Mouse (Mus musculus): ENCODE measurements around the gene Dip2c. TPM values are rescaled to one million over a fixed set of nuclear protein-coding genes. Genes with fewer than 3 reads are reported as not detected.

Gene Dip2c
- polyA plus RNA-seq, 1 experiment = 0.15 TPM

DNA sequence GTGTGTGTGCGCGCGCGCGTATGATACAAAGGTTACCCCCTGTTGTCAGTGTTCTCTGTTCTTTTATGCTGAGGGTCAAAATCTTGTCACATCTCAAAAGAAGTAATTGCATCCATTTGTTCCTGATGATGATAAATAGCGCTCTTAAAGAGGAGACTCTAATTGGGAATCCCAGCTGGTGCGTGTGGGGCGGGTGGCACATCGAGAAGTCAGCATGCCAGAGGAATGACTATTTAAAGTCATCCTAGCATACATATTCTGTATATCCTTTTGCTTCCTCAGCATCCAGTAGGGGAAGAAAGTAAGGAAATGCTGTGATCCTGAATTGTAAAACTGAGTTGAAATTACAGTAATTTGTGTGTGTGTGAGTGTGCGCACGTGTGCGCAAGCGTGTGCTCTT is 6.7 kb downstream of the Dip2c start:
- peaks cover 8% of the 10 kb centered on the region for H3K27me3 ChIP-seq (replicated peaks)
- H3K4me1 ChIP-seq = peaks cover 7% of the 10 kb centered on the region
- no peak for TF ChIP-seq FLI1 (IDR thresholded peaks at IDR 0.05; ENCODE audit: low read length)
- no peak for TF ChIP-seq GATA1 (IDR thresholded peaks at IDR 0.05; ENCODE audit: borderline replicate concordance, low read length)

DNA sequence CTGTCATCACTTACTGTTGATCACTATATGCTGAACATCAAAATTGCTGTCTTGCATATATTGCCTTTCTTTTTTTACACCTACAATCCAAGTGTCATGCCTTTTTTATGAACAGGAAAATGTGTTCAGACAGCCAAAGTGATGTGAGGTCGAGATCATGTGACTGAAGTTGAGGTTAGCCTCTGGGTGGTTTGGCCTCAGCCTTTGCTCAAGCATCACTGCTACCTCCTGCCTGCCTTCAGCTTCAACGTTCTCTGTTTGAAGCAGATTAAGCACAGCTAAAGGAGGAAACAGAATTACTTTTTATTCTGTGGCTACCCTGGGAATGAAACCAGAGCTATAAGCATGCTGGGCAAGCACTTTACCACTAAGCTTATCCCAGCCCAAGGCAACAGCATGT is 13.6 kb downstream of the Dip2c start:
- TF ChIP-seq GATA1 (IDR thresholded peaks at IDR 0.05; ENCODE audit: borderline replicate concordance, low read length) (no peak), FLI1 (IDR thresholded peaks at IDR 0.05; ENCODE audit: low read length) (no peak)
- no peaks in the 10 kb centered on the region for H3K36me3 ChIP-seq (replicated peaks; ENCODE audit: low read length)
- H3K9me3 ChIP-seq = no peaks in the 10 kb centered on the region
- peaks cover 6% of the 10 kb centered on the region for H3K4me1 ChIP-seq
- H3K27me3 ChIP-seq (replicated peaks) = no peaks in the 10 kb centered on the region
- H3K4me3 ChIP-seq (replicated peaks) = no peak overlapping the region

More for the DNA sequence above, 6.7 kb downstream of the Dip2c start:
- Histone ChIP-seq H3K4me3 (replicated peaks) (no peak overlapping the region), H3K9me3 (no peaks in the 10 kb centered on the region), H3K36me3 (replicated peaks; ENCODE audit: low read length) (no peaks in the 10 kb centered on the region)

DNA sequence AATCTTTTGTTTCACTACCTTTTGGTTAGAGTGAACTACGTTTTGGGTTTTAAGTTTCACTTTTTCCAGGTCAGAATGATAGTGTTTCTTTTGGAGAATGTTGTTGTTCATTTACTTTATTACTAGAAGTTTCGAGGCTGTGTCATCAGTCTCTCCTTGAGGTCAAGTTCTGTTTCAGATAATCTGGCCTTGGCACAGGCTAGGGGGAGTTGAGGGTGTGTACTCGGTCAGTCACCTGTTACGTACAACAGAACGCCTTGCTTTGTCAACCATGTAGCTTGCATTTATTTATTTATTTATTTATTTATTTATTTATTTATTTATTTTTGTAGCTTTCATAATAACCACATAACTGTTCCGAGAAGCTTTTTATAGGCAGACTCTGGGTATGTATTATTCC is 20.0 kb downstream of the Dip2c start:
- no peak for TF ChIP-seq GATA1 (IDR thresholded peaks at IDR 0.05; ENCODE audit: borderline replicate concordance, low read length)
- no peak for TF ChIP-seq FLI1 (IDR thresholded peaks at IDR 0.05; ENCODE audit: low read length)
- no peaks in the 10 kb centered on the region for H3K9me3 ChIP-seq
- H3K27me3 ChIP-seq (replicated peaks) = no peaks in the 10 kb centered on the region
- peaks cover 3% of the 10 kb centered on the region; the same call in 1 of the 2 replicates for H3K4me1 ChIP-seq
- no peaks in the 10 kb centered on the region for H3K36me3 ChIP-seq (replicated peaks; ENCODE audit: low read length)
- no peak overlapping the region for H3K4me3 ChIP-seq (replicated peaks)

DNA sequence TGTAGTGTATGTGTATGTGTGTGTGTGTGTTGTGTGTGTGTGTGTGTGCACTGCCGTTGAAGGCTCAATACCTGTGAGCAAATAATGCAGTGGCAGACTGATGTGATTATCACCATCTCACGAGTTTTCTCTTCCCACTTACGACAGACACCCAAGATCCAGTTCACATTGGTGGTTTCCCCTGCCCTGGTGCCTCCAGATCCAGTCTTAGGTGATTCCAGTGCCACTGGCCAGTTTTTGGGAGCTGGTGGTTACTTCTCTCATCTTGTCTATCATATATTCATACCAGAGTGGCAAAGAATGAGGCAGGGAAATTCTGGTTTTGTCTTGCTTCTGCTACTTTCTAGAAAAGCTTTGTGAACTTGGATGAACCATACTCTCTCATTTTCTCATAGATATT is 20.9 kb downstream of the Dip2c start:
- 0 out of 2 replicates have a peak, but pooled peaks cover 3% of the 10 kb centered on the region for H3K9me3 ChIP-seq
- no peak overlapping the region for H3K4me3 ChIP-seq (replicated peaks)
- peaks cover 3% of the 10 kb centered on the region; the same call in 1 of the 2 replicates for H3K4me1 ChIP-seq
- no peaks in the 10 kb centered on the region for H3K36me3 ChIP-seq (replicated peaks; ENCODE audit: low read length)
- no peaks in the 10 kb centered on the region for H3K27me3 ChIP-seq (replicated peaks)
- TF ChIP-seq FLI1 (IDR thresholded peaks at IDR 0.05; ENCODE audit: low read length) (no peak), GATA1 (IDR thresholded peaks at IDR 0.05; ENCODE audit: borderline replicate concordance, low read length) (no peak)

DNA sequence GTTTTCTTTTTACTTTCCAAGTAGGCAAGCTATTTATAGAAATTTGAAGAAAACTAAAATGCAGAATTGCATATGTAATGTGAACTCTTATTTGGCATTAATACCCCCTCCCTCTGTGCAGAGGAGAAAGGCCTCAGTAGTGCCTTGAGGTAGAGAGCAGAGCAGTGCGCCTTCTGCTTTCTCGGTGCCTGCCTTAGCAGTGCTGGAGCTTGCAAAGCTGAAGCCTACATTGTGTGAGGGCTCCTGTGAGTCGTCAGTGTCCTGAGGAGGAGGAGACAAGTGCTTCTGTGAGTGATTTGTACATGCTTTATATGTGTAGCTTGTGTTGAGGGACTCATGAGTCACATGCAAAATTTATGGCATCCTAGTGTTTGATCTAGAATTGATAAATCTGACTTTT is 21.4 kb downstream of the Dip2c start:
- 0 out of 2 replicates have a peak, but pooled peaks cover 5% of the 10 kb centered on the region for H3K9me3 ChIP-seq
- H3K27me3 ChIP-seq (replicated peaks) = no peaks in the 10 kb centered on the region
- H3K4me1 ChIP-seq = peaks cover 3% of the 10 kb centered on the region; the same call in 1 of the 2 replicates
- no peaks in the 10 kb centered on the region for H3K36me3 ChIP-seq (replicated peaks; ENCODE audit: low read length)
- no peak overlapping the region for H3K4me3 ChIP-seq (replicated peaks)
- no peak for TF ChIP-seq FLI1 (IDR thresholded peaks at IDR 0.05; ENCODE audit: low read length)
- TF ChIP-seq GATA1 (IDR thresholded peaks at IDR 0.05; ENCODE audit: borderline replicate concordance, low read length) = no peak

DNA sequence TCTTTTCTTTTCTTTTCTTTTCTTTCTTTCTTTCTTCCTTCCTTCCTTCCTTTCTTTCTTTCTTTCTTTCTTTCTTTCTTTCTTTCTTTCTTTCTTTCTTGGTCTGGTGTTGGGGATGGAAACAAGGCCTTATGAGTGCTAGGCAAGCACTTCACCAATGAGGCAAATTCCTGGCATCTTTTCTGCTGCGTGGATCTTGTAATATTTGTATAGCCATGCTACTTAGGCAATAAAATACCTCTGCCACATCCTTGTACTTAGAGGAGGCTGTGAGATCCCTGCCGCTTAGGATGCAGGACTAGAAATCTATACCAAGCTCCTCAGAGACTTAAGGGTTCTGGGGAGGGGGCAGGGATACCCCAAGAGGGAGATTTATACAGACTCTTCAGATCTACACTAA is 23.3 kb downstream of the Dip2c start:
- Histone ChIP-seq H3K36me3 (replicated peaks; ENCODE audit: low read length) (no peaks in the 10 kb centered on the region), H3K4me1 (peaks cover 3% of the 10 kb centered on the region; the same call in 1 of the 2 replicates), H3K27me3 (replicated peaks) (no peaks in the 10 kb centered on the region), H3K4me3 (replicated peaks) (no peak overlapping the region), H3K9me3 (0 out of 2 replicates have a peak, but pooled peaks cover 5% of the 10 kb centered on the region)
- TF ChIP-seq FLI1 (IDR thresholded peaks at IDR 0.05; ENCODE audit: low read length) (no peak), GATA1 (IDR thresholded peaks at IDR 0.05; ENCODE audit: borderline replicate concordance, low read length) (no peak)

DNA sequence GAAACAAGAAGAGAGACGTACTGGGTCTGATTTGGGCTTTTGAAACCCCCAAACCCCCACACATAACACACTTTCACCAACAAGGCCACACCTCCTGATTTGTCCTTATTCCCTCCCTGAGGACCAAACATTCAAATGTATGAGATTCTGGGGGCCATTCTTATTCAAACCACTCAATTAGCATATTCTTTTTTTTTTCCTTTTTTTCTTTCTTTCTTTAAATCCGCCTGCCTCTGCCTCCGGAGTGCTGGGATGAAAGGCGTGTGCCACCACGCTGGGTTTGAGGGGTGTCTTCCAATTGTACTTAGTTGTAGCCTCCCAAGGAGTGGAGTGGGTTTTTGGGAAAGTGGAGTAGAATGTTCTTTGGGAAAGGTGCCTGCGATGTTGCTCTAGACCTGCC is 32.5 kb downstream of the Dip2c start:
- H3K27me3 ChIP-seq (replicated peaks) = no peaks in the 10 kb centered on the region
- H3K9me3 ChIP-seq = no peaks in the 10 kb centered on the region
- no peak overlapping the region for H3K4me3 ChIP-seq (replicated peaks)
- TF ChIP-seq FLI1 (IDR thresholded peaks at IDR 0.05; ENCODE audit: low read length) = no peak
- no peak for TF ChIP-seq GATA1 (IDR thresholded peaks at IDR 0.05; ENCODE audit: borderline replicate concordance, low read length)
- H3K36me3 ChIP-seq (replicated peaks; ENCODE audit: low read length) = no peaks in the 10 kb centered on the region
- H3K4me1 ChIP-seq = no peaks in the 10 kb centered on the region

DNA sequence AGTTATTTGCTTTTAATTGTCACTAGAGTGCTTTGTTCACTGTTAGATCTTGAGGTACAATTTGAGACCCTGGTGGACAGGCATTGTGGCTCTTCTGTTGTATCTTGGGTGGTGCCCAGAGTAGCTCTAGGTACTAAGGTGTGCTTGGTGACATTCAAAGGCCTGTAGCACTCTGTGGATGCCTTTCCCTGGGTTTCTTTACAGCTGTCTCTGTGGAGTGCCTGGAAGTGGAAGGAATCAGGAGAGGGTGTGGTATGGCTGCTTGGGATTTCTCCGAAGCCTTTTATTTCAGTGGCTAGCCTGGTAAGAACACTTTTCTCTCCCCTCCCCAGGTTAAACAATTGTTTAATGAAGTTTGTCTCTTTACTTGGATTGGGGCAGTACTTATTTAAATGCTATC is 34.5 kb downstream of the Dip2c start:
- Histone ChIP-seq H3K4me3 (replicated peaks) (no peak overlapping the region), H3K36me3 (replicated peaks; ENCODE audit: low read length) (no peaks in the 10 kb centered on the region), H3K9me3 (no peaks in the 10 kb centered on the region), H3K4me1 (no peaks in the 10 kb centered on the region), H3K27me3 (replicated peaks) (no peaks in the 10 kb centered on the region)
- no peak for TF ChIP-seq GATA1 (IDR thresholded peaks at IDR 0.05; ENCODE audit: borderline replicate concordance, low read length)
- TF ChIP-seq FLI1 (IDR thresholded peaks at IDR 0.05; ENCODE audit: low read length) = no peak

DNA sequence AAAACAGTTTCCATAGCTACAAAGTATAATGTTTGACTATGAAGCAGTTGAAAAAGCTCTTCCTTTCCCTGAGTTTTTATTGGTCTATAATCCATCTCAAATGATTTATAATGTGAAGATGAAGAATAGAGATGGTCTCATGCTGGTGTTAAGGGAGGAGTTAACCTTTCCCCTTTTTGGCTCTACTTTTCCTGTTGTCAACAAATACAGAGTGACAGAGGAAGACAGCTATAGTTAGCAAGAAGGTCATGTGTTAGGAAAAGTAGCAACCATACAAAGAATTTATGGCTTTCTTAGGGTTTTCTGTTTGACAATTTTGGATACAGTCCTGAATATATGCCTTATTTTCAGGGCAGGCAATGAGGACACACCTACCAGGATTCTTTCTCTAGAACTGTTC is 36.6 kb downstream of the Dip2c start:
- TF ChIP-seq GATA1 (IDR thresholded peaks at IDR 0.05; ENCODE audit: borderline replicate concordance, low read length) (no peak), FLI1 (IDR thresholded peaks at IDR 0.05; ENCODE audit: low read length) (no peak)
- Histone ChIP-seq H3K27me3 (replicated peaks) (no peaks in the 10 kb centered on the region), H3K4me3 (replicated peaks) (no peak overlapping the region), H3K9me3 (no peaks in the 10 kb centered on the region), H3K4me1 (no peaks in the 10 kb centered on the region), H3K36me3 (replicated peaks; ENCODE audit: low read length) (no peaks in the 10 kb centered on the region)

DNA sequence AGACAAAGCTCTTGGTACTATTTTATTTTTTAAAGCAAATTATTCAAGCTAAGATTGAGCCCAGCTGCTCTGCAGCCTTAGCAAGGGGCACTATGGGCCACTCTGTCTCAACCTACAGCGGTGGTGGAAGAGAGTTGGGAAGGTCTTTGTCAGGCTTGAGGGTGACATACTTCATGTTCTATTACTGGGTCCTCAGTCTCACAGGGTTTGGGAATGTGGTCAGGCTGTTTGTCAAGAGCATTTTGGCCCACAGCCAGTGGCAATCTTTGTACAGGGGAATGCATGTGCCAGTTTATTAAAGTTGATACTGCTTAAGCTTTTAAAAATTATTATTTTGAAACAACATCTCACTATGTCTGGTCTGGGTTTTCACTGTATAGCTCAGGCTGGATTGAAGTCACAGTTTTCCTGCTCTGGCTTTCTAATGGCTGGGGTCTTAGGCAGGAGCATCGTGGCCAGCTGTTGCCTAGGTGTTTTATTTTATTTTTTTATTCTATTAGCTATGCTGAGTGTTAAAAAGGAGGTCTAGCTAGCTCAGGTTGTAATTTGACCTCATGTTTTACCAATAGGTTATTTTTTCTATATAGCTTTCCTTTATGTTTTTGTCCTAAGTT is 37.9 kb downstream of the Dip2c start:
- TF ChIP-seq FLI1 (IDR thresholded peaks at IDR 0.05; ENCODE audit: low read length) (no peak), GATA1 (IDR thresholded peaks at IDR 0.05; ENCODE audit: borderline replicate concordance, low read length) (no peak)
- Histone ChIP-seq H3K9me3 (no peaks in the 10 kb centered on the region), H3K4me1 (no peaks in the 10 kb centered on the region), H3K27me3 (replicated peaks) (no peaks in the 10 kb centered on the region), H3K4me3 (replicated peaks) (no peak overlapping the region), H3K36me3 (replicated peaks; ENCODE audit: low read length) (no peaks in the 10 kb centered on the region)

All from megakaryocyte, embryonic 14.5 days (primary cell).